Mouse (Mus musculus) cerebellum, adult 9-10 months (tissue): Measurements from ENCODE around the gene Nfic.
A peak's percentile ranks its signal among the peaks of the same experiment; 100 is the strongest.

Experiments
- DNase-seq: peaks from one replicate; pipeline ENCODE4 v3.0.0; 2022

Nfic gene

DNA sequence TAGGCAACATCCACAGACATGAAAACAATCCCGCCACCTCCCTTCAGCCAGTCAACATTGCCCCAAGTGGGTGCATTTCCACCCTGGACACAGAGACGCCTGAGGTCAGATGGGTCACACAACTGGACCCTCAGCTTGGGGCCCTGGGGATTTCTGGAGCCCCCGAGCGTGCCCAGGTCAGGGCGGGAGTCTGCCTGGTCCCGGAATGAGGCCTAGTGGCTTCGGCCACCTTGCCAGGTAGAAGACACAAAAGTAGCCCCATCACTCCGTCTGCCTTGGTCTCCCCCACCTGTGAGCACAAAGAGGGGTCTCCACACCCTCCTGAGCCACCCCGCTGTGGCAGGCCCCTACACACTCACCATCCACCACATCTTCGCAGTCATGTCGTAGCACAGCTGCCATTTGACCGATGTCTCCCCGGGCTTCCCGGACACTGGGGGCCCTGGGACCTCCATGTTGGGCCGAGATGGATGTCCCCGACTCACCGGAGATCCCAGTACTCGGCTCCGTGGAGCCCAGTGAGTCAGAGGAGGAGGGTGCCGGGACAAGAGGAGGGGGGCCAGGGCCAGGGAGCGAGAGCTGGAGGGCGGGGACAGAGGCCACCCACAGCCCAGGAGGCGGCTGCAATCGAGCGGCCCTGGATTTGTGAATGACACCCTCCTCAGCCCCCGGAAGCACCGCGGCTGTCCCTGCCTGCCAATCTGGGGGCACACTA is at the start of gene Nfic:
TSS of gene Nfic (minus strand) at position 455 of the 715 bp plus-strand sequence.
- DNase-seq, result no peak

DNA sequence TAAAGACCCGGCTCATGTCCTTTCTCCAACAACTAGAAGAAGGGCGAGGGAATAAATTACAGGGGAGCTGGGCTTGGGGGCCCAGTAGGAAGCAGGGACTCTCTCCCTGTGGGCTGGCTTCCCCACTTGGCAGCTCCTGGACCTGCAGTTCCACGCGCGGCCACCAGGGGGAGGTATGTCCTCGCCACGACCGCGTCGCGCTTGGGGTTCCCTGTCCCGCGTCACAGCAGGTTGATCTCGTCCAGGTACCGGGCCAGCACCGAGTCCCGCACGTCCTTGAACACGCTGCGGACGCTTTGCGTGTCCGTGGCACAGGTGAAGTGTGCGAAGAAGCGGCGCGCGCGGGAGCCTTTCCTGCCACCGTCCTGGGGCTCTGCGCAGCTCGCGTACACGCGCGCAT is 47.2 kb upstream of the Nfic start:
- DNase-seq, result peak; percentile 93

DNA sequence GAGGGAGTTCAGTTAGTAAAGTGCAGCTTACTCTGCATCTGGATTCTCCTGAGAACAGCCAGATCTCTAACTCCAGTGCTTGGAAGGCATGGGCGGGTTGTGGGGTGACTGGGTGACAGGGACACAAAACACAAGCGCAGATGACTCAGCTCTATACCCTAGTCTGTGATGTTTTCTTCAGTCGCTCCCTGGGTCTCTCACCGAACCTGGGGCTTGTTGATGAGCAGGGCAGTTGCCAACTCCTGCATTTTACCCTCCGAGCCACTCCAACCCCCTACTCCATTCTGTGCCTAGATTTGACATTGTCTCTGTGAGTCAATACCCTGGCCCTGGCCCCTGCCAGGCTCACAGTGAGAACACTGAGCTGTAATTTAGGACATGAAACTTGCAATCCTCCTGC is 46.4 kb upstream of the Nfic start:
- DNase-seq, result peak; percentile 44

DNA sequence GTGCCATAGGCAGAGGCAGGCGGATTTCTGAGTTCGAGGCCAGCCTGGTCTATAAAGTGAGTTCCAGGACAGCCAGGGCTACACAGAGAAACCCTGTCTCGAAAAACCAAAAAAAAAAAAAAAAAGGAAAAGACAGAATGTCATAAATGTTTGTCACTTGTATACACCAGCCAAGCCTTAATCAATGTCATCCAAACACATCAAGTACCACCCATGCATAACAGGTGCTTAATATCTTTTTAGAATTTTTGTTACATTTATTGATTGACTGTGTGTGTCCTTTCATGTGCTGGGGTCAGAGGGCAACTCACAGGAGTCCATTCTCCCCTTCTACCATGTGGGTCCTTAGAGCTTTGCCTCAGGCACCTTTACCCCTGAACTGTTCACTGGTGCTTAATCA is 44.6 kb upstream of the Nfic start, which contains the start of gene S1pr4:
TSS of gene S1pr4 (minus strand) at position 101 of the 400 bp plus-strand sequence.
- no peak for DNase-seq

DNA sequence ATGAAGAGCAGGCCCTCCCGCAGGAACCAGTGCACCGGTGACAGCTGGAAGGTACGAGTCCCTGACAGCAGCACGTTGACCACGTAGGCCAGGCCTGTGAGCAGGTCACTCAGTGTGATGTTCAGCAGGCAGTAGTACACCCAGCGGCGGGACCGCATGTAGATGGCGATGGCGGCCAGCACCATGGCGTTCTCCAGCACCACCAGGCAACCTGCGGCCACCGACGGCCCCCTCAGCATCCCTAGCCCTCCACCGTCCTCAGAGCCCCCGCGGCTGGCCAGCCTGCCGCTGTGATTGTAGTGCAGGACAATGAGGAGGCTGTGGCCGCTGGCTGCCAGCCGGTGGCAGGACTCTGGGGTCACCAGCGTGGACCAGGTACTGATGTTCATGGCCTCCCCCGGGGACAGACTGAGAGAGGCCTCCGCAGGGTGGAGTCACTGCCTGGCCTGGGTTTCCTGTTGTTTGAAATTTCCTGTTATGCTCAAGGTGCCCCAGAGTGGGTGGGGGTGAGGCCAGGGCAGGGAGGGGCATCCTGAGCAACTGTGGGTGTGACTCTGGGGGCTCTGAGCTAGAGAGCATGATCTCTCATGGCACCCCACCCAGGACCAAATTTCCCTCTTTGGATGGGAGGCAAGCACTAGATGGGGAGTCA is 43.9 kb upstream of the Nfic start:
- DNase-seq, result peak; percentile 54

DNA sequence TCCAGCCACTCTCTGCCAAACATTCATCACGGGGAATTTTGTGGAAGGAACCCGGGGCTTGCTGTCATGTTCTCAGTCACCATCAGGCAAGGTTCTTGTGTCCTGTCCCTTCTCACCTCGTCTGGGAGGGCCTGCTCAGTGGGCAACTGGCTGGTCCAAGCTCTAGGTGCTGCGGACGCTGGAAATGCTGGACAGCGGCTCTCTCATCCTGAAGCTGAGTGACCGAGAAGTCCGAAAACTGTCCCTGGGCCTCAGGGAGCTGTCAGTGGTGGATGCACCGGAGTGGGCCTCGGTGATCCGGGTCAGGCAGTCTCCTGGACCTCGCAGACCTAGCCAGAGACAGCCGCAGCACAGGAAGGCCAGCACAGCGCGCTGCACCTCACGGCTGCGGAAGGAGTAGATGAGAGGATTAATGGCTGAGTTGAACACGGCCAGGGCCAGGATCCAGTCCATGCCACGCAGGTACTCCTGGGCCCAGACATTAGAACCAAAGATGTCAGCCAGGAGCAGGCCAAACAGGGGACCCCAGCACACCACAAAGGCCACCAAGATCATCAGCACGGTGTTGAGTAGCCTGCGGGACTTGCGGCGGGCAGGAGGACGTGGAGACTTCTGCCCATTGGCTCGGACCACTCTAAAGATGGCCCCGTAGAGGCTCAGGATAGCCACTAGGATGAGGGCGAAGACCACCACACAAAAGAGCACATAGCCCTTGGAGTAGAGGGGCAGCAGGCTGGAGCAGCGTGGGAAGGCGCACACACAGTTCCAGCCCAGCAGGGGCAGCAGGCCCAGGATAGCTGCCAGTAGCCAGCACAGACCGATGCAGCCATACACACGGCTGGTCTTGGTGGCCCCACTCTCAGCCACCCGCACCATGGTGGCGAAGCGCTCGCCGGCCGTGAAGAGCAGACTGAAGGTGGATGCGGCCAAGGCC is 43.1 kb upstream of the Nfic start:
- peak; percentile 61 for DNase-seq

DNA sequence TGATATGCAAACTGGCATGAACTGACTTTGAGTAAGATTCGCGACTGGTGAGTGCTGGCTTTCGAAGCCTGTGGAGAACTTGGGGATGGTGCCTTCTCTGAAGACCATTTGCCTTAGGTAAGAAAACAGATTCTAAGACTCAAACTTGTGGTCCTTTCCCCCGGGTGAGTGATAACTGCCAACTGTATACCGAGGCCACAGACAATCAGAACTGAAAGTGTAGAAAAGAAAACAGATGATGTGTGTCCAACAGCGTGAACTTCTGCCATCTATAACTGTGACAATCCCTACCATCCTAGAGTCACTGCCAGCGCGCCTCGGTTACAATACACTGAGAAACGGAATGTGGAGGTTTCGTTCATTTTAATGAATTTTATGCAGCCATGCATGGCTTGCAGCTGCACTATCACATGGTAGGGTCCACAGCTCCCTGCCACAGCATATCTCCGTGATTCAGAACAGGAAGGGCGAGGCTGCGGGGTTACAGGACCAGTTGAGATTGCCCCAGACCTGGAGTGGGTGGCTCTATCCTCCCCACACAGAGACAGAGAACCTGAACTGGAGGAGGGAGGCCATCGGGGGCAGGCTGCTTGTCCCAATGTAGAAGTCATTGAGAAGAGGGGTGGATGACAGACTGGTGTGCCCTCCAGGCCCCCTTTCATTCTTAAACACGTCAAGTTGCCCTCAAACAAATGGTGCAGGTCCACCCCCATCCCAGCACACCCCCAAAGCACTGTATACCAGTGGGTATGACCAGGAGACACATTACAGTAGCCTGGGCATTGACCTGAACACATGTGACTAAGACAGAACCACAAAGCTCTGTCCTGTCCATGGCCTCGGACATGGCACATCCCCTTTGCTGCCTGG is 42.2 kb upstream of the Nfic start:
- peak; percentile 71 for DNase-seq

DNA sequence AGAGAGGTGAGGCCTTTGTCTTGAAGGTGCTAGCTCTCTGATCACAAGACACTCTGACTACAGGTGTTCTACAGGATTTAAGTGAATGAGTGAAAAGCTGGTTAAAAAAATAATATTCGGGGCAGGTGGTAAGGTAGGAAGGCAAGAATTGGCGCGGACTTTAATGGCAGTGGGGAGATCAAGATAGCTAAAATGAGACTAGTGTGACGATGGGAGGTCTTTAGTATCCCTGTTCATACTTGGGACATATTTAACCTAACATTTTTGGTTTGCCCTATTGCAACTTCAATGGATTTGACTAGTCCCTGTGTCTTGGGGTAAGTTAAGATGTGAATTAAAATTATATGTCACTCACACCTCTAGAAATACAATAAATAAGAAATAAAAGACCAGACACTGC is 41.5 kb upstream of the Nfic start:
- peak; percentile 68 for DNase-seq

DNA sequence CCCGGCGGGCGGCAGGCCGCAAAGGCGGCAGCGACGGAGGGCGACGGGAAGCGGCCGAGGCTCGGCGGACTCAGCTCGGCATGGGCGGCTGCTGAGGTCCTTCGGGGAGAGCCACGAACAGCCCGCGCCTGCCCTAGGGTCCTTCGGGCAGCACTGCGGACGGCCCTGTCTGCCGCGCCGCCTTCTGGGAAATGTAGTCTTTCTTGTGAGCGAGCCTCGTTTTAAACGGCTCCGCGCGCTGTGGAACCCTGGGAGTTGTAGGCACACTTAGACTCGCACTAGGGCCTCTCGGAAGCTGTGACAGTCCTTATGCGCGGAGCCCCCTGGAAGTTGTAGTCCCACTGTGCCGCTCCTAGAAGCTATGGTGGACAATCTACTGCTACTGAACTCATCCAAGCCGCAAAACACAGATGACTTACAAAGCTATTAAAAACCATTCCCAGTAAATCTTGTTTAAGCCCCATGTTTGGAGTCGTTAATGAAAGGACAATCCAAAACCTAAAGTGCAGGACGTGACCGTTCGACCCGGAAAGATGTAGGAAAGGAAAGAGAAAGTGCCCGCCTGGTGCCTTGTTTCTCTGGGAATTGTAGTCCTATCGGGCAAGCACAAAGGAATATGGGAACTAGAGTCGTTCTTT is 40.9 kb upstream of the Nfic start, which contains the start of gene Ncln:
TSS of gene Ncln (minus strand) at position 129 of the 638 bp plus-strand sequence.
- peak; percentile 98 for DNase-seq

DNA sequence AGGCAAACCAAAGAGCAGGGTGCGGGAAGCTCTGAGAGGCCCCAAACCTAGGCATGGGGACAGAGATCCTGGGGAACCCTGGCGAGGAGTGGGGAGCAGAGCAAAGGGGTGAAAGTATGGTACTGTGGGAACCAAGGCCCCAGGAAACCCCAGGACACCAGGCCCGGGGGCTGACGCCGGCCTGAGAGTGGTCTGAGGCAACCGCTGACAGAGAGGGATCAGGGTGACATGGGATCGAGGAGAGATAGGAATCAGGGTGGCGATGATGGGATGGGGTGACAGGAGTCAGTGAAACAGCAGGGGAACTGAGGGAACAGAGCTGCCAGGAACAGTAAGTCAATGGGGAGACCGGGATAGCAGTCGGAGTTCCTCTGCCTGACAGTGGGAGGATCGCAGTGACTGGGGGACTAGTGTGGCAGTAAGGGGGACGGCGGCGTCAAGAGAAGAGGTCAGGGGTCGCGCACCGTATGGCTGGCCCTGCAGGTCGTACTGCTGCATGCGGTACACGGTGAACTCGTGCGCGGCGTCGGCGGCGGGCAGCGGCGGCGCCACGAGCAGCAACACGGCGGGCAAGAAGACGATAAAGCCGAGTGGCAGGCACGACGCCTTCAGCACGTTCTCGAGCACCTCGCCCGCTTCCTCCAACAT is 40.3 kb upstream of the Nfic start:
- DNase-seq, result peak; percentile 76

DNA sequence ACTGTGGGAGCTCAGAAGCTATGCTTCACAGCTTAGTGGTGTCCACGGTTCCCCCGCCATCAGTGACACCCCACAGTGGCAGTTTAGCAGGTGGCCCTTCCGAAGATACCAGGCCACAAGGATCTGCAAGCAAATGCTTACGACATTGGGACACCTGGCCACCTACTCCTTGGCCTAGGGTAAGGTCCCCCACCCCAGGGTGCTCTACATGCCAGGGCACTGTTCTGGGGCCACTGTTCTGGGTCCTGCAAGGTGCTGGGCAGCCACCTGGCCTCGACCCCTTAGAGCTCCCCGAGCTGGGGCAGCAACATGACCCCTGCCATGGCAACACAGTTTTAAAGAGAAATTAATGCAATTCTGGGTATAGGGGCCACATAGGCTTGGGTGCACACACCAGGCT is 39.7 kb upstream of the Nfic start:
- no peak for DNase-seq

DNA sequence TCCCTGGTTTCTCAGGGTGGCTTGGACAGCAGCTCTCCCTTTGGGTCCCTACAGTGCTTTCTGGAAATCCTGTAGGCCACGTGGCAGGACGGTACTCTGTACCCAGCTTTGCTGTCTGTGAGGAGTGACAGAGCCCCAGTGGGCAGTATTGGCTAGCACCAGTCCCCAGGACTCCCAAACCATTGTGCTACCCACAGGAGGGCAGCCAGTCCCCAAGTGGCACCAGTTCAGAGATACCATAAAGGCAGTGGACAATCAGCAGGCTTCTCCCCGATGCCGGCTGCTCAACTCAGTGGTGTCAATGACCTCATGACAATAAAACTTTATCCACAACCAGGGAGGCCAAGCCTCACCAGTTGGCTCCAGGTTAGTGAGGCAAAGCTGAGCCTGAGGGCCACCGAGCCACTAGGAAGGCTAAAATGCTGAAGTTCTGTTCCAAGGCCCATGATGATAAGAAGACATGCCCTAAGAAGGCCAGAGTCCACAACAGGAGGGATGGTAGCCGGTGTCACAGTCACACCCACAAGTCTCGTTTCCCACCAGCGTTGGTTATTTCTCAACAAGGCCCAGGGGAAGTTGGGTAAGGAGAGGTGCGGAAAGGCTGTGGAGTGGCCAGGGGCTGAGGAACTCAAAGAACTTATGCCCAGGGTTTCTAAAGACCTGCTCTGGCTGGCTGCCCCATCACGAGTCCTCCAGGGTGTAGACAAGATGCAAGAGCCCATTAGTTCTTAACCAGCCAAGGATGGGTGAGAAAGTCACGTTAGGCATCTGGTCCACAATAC is 39.0 kb upstream of the Nfic start:
- peak; percentile 57 for DNase-seq

DNA sequence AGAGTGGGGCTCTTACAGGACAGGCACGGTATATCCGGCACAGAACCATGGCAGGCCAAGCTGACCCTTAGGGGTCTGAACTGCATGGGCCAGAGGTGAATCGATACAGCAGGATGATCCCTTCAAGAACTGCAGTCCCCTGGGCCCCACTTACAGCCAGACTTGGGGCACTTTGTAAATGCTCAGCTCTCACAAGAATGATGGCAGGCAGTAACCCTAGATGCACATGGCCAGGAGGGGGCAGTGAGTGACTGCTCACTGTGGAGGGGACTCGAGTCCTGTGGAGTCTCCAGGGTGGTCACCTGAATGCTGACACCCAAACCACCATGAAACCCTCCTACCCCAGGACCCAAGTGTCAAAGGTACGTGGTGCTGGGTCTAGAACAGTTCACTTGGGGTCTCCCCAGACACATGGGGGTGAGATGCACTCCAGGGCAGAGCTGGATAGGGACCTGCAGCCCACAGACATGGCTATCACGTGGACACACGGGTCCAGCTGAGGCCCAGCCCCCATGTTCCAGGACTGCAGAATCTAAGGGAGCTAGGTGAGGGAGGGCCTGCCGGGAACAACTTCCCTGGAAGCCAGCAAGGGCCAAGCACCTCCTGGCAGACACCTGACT is 38.3 kb upstream of the Nfic start:
- peak; percentile 49 for DNase-seq

DNA sequence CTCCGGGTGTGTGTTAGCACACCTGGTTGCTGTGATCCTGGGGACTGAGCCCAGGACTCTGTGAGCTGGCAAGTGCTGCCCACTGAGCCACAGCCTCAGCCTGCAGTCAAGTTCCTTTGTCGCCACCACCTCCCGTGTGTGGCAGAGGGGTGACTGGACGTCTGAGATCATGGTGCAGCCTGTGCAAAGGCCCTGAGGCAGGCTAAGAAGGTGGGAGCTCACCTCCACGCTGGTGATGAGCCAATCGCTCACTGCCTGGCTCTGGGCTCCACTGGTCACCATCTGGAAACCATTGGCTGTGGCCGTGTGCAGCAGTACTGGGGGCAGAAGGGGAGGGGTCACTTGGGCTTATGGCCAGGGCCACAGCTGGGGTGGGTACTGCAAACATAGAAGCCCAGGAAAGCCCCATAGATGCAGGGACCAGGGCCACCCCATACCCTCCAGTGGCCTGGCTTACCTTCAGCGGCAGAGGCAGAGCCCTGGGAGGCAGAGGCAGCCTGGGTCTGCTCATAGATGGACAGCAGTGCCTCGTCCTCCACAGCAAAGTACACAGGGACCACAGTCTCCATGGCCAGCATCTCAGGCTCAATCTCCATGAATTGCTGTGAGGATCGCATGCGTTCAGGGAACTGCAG is 37.3 kb upstream of the Nfic start:
- DNase-seq, result peak; percentile 36

DNA sequence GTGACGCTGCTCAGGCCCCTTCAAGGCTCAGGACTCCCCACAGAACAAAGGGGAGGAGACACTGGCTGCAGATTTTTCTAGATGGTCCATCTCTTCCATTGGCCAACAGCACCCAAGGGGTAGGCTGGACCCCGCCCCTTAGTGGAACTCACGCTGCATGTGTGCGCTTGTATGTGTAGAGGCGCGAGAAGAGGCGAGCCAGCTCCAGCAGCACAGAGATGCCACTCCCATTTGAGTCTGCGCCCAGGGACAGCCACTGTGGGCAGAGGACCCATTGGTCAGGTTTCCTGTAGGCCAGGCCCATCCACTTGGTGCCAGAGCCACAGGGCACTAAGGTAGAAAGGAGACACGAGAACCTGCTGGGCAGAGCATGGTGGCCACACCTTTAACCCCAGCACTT is 35.6 kb upstream of the Nfic start:
- no peak for DNase-seq

DNA sequence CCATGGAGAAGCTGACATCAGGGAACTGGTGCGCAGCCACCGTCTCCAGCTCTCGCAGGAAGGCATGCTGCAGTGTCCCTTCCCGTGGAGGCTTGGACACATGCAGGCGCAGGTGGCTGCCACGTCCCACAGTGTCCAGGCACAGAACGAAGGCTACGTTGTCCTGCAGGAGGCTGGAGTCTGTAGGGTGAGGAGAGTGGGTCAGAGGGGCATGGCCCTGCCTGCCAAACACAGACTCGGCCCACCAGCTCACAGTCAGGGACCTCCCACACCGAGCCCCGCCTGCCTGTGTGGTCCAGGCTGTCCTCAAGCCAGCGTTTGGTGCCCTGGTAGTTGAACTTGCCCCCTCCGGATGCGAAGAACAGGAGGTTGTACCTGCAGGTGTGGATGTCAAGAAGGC is 34.5 kb upstream of the Nfic start:
- no peak for DNase-seq

DNA sequence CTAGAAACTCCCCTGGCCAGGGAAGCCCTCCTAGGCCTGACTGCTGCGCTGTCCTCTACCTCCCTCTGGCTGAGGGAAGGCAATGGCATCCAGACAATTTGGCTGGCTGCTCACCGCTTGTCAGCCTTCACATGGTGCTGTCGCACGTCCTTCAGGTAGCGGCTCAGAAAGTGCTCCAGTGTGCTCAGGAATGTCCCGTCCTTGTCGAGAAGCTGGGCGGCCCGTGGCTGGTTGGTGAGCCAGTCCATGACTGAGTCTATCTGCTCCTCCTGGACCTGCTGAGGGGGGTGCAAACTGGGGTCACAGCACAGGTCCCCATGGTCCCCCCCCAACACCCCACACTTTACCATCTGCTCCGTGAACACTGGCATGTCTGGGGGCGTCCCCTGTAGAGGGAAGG is 32.6 kb upstream of the Nfic start:
- no peak for DNase-seq

DNA sequence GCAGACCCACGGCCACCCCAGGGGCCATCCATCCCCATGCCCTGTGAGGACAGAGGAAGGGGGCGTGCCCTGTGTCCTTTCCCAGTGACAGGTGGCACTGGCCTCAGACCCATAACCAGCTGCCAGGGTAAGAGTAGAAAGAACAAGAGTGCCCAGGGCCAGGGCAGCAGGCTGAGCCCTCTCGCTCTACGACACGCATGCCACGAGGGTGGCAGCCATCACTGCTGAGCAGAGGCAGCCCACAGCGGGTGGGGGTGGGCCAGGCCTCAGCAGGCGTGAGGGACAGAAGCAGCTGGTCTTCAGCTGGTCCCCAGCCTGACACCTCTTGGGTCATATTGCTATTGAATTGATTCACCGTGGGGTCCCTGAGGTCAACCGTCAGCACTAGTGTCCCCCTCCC is 31.1 kb upstream of the Nfic start:
- no peak for DNase-seq

DNA sequence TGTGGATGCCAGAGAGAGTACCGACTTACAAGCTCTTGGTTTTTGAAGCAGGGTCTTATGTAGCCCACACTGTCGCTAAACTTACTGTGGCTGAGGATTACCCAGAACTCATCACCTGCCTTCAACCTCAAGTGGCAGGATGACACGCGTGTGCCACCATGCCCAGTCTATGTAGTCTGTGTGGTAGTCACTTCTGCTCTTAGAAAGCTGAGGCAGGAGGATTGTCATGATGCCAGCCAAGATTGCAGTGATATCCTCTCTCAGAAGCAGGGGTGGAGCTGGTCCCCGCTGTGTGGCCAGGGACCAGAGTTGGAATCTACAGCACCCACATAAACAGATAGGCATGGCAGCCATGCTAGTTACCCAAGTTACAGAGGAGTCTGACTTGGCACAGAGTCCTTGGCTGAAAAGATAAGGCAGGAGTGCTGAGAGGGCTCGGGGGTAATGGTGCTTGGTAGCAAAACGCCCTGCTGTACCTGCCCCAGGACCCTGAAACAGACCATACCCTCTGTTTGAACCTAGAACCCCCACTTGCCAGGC is 30.1 kb upstream of the Nfic start:
- DNase-seq, result no peak
